Mouse (Mus musculus) frontal cortex, adult (tissue): ENCODE measurements around the gene 1700022I11Rik.

Source experiments
- ATAC-seq: cut with Nextera tagmentation; 2 replicates; pipeline ENCODE4 v1.9.2; 2017; ENCODE audit warnings: mild to moderate bottlenecking, moderate library complexity, mixed read lengths; ENCODE audit not compliant: low TSS enrichment

Gene 1700022I11Rik

GRCm38 (mm10) chr4:42969304-42969703, at the start of gene 1700022I11Rik:
Gene 1700022I11Rik (plus strand): TSS chr4:42969604.
- ATAC-seq, result no peak

DNA sequence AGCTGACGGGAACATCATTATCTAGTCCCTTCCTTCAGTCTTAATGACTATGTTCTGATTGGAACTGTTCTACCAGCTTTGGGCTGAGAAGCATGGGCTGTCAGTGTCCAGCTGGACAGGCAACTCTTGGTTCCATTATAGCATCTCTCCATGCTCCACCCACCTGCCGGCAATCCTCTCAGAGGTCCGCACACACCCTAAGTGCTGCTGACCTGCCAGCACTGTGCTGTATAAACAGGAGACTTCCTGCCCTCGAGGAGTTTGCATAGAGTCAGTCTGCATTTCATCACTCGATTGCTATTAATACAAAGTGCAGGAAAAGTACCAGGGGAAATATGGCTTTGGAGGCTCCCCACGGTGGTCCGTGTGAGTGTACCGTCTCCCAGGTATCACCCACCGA, 48.7 kb upstream of the 1700022I11Rik start:
- ATAC-seq, result no peak

- ATAC-seq, result peak; percentile 69
Observed at GRCm38 (mm10) chr4:42921536-42921935, 47.9 kb upstream of the 1700022I11Rik start.

DNA sequence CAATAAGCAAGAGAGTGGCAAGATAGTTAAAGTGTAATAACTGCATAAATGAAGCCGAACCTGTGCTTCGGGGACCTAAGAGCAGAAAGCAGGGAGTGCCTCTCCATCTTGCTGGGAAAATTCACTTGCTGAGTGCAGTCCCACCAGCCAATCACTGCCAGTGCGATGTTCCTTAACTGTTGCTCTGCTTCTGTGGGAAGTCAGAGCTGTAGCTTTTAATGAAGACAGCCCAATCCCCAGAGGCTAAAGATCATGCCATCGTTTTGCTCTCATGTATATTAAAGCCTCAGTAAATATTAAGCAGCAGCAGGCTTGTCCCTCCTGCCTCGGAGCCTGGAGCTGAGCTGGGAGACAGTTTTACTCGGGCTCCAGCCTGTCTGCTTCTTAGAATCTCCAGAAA, 47.3 kb upstream of the 1700022I11Rik start:
- no peak for ATAC-seq

DNA sequence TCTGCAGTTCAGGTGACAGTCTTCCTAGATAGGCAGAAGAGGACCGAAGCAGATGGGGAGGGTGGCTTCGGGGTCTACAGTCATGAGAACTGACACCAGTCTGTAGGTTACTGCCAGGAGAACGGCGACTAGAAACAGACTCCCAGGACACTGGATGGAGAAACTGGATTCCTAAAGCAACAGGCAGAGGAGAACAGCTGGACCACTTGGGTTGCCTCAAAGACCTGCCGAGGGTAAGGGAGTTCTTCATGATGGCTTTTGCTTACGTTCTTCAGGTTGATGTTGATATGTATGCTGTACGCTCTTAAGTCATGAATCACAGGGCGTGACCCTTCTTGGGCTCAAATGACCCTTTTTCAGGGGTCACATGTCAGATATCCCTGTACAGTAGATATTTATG, 46.9 kb upstream of the 1700022I11Rik start:
- ATAC-seq, result no peak

GRCm38 (mm10) chr4:42924095-42924710, 45.2 kb upstream of the 1700022I11Rik start:
- peak; percentile 41 for ATAC-seq

GRCm38 (mm10) chr4:42928209-42928608, 41.2 kb upstream of the 1700022I11Rik start:
- ATAC-seq, result no peak

- ATAC-seq, result no peak
Observed at GRCm38 (mm10) chr4:42928952-42929351, 40.5 kb upstream of the 1700022I11Rik start.

DNA sequence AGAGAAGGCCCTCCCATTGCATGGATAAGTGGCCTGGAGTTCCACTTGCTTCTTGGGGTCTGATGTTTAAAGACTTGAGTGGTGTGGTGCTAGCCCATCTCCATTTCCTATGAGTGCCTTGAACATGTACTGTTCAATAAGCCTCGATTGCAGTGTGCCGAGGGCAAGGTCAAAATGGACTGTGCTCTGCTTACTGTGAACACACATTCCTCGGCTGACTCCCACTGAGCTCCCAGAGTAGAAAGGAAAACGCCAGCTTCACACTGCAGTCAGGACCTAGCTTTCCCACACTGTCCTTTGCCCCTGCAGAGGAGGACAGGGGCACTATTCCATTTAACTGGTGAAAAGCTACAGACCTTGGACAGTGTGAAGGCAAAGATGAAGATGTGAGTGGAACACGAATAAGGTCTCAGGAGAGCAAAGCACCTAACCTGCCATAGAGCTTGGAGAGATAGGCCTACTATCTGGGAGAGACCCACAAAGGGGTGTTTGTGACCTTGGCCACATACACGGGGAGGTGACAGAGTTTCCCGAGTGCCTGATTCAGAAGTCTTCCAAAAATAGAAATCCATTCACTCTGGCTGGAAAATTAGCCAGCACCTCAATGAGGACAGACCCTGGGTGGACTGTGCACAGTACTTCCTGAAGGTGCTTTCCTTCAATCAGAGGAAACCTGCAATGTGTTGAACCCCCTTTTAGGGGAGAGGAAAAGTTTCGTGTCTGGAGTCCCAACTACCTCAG, 37.0 kb upstream of the 1700022I11Rik start:
- no peak for ATAC-seq

DNA sequence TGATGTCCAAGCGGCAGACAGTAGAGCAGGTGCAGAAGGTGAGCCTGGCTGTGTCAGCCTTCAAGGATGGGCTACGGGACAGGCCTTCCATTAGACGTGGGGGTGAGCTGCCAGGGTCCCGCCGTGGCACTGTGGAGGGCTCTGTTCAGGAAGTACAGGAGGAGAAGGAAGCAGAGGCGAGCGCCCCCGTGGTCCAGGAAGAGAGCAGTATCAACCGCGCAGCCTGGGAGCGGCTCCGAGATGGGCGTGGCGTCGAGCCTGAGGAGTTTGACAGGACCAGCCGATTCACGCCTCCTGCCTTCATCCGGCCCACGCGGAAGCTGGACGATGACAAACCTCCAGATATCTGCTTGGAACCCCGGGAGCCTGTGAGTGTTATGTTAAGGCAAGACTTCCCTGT, 35.8 kb upstream of the 1700022I11Rik start:
- peak; percentile 59 for ATAC-seq

- ATAC-seq, result peak; percentile 42
Observed at GRCm38 (mm10) chr4:42941396-42941795, 28.0 kb upstream of the 1700022I11Rik start.

DNA sequence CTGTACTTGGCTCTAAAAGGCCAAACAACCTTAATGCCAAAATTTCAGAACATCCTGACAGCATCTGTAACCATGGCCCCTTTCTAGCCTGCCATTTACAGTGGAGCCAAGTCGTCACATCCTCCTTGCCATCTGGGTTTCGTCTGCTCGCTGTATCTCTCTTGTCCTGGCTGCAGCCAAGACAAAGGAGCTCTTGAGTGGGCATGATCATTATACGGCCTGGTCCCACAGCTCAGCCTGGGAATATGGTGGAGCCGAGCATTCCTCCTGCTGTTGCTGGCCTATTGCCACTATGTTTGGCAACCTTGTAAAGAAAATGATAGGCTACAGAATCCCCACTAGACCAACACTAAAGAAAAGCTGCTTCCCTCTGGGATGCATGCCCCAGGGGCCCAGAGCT, 26.1 kb upstream of the 1700022I11Rik start:
- ATAC-seq, result no peak

- no peak for ATAC-seq
Observed at GRCm38 (mm10) chr4:42944185-42944584, 25.2 kb upstream of the 1700022I11Rik start.

DNA sequence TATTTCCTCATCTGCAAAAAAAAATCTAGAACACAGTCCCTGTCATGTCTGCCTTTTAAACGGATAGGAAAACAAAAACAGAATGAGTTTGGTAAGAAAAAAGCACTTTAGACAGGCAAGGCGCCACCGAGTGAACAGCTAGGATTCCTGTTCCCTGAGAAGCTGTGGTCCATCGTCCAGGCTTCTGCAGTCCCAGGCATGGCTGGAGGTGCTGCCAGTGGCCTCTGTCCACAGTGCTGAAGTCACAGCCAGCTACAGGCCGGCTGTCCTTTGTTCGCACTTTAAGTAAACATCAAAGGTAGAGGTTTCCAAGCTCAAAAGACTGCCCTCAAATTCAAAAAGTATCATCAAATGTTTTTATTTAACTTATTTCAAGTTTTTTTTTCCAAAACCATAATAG, 24.4 kb upstream of the 1700022I11Rik start:
- ATAC-seq, result no peak

- no peak for ATAC-seq
Observed at GRCm38 (mm10) chr4:42945445-42945844, 24.0 kb upstream of the 1700022I11Rik start.

- no peak for ATAC-seq
Observed at GRCm38 (mm10) chr4:42945952-42946351, 23.5 kb upstream of the 1700022I11Rik start.

GRCm38 (mm10) chr4:42946733-42947290, 22.6 kb upstream of the 1700022I11Rik start:
- ATAC-seq, result peak; percentile 48

DNA sequence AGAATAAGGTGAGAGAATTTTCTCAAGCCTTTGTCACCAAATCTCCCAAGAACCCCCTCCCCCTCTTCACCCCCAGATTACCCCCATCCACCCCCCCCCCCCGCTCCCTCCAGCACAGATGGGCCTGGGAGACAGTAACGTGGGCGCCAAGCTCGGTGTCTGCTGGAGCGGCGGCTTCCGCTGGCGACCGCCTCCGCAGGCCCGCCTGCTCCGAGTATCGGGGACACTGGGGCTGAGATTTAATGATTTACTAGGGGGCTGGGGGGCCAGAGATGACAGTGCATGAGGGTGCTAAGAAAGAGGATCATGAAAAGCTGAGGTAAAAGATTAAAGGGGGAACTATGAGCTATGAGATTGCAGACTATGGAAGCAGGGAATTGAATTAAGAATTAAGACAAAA, 20.9 kb upstream of the 1700022I11Rik start:
- ATAC-seq, result no peak

- no peak for ATAC-seq
Observed at GRCm38 (mm10) chr4:42949051-42949675, 20.2 kb upstream of the 1700022I11Rik start.

DNA sequence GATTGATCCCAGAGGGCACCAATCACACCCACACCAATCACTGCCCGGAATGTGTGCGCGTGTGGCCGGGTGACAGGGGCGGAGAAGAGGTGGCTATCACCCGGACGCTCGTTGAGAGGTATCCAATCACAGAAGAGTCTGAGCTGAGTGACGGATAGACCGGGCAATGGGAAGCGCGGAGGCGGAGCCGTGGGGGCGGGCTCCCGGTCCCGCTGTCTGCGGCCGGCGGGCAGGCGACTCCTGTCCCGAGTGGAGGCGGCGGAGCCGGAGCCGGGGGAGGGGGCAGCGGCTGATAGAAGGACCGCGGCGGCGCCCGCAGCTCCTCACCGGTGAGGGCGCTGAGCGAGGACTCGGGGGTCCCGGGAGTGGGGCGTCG, 19.7 kb upstream of the 1700022I11Rik start, which contains the start of gene Dnajb5:
Gene Dnajb5, plus strand, starts transcription at position 139 of the 376 bp plus-strand sequence.
- peak; percentile 55 for ATAC-seq

- ATAC-seq, result no peak; the same call in 1 of the 2 replicates
Observed at GRCm38 (mm10) chr4:42950065-42950558, 19.3 kb upstream of the 1700022I11Rik start.
